Mouse (Mus musculus): Measurements from ENCODE around the gene Sirt3.

The Sirt3 gene

DNA sequence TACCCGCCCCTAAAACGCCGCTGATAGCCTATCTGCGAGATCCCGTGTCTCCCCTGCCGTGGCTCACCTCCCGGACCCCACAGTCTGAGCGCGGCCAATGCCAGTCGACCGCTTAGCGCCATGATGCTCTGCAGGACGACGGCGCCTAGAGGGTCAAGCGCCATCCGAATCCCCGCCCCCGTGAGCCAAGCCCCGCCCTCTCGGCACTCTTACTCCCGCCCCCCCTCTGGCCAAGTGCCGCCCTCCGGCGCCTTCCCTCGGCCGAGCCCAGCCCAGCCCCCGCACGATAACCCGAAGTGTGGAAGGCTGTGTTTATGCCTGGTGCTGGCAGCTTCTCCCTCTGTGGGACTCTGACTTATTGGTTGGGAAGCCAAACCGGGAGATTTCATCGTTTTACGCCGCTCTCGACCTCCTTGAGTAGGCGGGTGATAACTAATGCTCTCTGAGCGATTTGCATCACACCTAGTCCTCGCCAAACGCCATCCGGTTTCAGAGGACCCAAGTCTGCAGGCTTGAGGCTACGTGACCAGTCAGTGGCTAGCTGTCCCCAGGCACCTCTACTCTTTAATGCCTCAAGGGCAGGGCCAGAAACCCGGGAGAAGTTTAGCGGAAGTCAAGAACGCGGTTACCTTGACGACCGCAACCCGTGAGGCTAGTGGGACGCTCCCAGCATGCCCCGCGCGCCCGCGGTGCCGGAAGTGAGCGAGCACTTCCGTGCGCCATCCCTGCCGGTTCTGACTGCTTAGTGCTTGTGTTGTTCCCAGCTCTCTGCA, at the start of gene Sirt3, which contains the start of gene Psmd13:
TSS of gene Sirt3 (minus strand) at position 614 of the 773 bp plus-strand sequence.
TSS of gene Psmd13 (plus strand) at position 273 of the 773 bp plus-strand sequence.
- peak; percentile 94 for DNase-seq

- DNase-seq = no peak
These were observed 45.1 kb upstream of the Sirt3 start for GRCm38 (mm10) chr7:140927181-140927580.

- DNase-seq = no peak
These were observed 41.1 kb upstream of the Sirt3 start for GRCm38 (mm10) chr7:140923070-140923775.

DNA sequence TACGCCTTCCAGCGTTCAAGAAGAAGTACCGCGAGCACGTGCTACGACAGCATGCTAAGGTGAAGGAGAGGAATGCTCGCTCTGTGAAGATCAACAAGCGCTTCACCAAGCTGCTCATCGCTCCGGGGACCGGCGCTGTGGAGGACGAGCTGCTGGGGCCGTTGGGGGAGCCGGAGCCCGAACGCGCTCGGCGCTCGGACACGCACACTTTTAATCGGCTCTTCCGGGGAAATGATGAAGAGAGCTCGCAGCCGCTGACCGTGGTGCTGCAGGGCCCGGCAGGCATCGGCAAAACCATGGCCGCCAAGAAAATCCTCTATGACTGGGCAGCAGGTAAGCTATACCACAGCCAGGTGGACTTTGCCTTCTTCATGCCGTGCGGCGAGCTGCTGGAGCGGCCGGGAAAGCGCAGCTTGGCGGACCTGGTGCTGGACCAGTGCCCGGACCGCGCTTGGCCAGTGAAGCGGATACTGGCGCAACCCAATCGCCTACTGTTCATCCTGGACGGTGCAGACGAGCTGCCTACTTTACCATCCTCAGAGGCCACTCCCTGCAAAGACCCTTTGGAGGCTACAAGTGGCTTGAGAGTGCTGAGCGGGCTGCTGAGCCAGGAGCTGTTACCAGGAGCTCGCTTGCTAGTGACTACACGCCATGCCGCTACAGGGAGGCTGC, 40.4 kb upstream of the Sirt3 start:
- DNase-seq = peak; percentile 47

- no peak for DNase-seq
These were observed 39.3 kb upstream of the Sirt3 start for GRCm38 (mm10) chr7:140921225-140921975.

GRCm38 (mm10) chr7:140920418-140921029, 38.4 kb upstream of the Sirt3 start, which contains the start of gene Nlrp6:
Gene Nlrp6, plus strand, starts transcription at chr7:140920902.
- no peak for DNase-seq

- DNase-seq = no peak
These were observed 37.8 kb upstream of the Sirt3 start for GRCm38 (mm10) chr7:140919911-140920310.

- no peak for DNase-seq
These were observed 32.1 kb upstream of the Sirt3 start for GRCm38 (mm10) chr7:140914031-140914690.

DNA sequence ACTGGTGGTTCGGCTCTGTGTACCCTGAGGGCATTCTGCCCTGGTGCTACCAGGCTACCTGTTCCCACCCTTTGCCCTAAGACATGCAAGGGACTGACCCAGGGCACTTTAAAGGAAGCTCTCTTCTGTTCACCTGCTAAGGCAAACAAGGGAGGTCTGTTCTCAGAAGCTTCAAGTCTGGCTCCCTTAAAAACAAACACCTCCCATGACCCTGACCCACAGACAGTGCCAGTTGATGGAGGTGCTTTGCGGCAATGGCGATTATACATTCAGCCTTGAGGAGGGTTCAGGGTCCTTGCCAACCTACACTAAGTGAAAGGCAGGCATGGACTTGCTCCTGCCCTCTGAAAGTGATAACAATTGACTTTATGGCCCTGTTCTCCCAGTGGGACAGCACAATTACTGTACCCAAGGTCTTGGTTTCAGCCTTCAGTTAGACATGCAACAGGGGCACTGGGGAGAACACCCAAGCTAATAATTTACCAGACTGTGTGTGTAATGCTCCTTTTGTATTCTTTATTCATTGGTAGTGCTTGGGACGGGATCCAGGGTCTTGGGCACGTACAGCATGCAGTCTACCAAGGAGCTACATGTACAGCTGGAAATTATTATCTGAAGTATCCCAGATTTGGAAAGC, 30.9 kb upstream of the Sirt3 start:
- no peak for DNase-seq

GRCm38 (mm10) chr7:140912293-140912692, 30.2 kb upstream of the Sirt3 start:
- no peak for DNase-seq

DNA sequence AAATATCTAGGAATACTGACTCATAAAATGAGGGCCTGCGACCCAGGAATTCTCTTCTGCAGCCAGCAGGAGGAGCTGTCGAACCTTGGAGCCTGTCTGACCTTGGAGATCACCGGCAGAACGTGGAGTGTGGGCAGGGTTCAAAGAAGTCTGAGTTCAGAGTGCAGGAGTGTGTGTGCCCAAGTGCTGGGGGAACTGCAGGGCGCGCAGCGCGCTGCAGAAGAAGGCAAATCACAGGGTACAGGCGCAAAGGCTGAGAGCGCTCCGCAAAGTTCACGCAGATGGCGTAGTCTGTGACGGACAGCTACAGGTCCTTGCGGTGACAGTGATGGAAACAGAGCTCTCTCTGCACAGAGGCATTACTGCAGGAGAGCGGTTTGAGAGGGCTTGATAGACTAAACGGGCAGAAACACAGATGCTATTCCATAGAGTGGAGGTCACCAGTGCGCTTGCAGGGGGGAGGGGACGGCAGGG, 26.6 kb upstream of the Sirt3 start:
- DNase-seq = peak; percentile 48

- DNase-seq = no peak
These were observed 26.1 kb upstream of the Sirt3 start for GRCm38 (mm10) chr7:140908181-140908580.

- no peak for DNase-seq
These were observed 25.6 kb upstream of the Sirt3 start for GRCm38 (mm10) chr7:140907697-140908096.

- no peak for DNase-seq
These were observed 25.0 kb upstream of the Sirt3 start for GRCm38 (mm10) chr7:140907131-140907530.

DNA sequence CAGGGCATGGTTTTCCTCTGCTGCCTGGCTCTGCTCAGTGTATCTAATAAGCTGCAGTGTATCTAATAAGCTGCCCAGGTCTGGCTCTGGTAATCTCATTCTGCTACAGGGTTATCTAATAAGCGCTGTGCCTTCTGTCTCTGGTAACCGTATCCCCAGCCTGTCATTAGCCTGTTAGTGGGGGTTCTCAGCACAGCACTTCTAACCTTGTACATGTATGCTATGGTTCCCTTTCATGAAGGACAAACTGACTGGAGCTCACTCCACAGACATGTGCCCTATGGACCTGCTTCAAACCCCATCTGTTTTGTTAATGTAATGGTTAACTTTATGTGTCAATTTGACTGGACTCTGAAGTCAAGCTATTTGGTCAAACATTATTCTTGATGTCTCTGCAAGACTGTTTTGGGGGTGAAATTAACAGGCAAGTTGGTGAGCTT, 23.6 kb upstream of the Sirt3 start:
- no peak for DNase-seq

GRCm38 (mm10) chr7:140903212-140903611, 21.1 kb upstream of the Sirt3 start:
- DNase-seq = peak; percentile 60

DNA sequence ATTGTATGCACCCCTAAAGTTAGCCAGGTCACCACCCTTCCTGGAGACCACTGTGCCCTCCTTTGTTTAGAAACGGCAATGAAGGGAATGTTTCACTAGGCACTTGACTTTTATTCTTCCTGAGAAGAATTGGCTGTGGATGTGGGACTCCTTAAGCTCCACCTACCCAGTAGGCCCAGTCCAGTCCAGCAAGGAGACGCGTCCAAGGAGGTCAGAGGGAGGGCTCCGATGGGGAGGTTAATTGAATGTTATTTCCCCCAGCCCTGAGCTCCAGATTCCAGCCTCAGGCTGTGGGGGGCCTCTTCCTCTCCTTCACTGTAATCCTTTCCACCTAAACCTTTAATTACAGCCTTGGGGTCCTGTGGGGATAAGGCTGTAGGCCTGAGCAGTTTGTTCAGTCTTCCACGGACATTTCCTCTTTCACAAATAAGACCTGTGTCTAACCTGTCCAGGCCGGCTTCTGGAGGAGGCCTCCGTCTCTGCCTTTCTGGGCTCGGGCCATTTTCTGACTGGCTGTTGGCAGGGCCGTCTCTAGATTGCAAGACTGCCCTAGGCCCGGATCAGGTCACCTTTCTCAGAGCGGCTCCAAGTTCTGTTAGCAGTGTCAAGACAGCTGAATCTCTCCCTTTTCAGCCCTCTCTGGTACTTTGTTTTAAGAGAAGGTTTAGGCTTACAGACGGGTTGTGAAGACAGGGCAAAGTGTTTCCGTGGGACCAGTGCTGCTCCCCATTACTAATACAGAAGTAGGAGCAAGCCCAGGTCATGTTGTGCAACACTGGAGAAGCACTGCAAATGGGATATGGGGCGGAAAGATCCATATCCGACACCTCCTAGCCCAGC, 20.1 kb upstream of the Sirt3 start:
- no peak for DNase-seq

DNA sequence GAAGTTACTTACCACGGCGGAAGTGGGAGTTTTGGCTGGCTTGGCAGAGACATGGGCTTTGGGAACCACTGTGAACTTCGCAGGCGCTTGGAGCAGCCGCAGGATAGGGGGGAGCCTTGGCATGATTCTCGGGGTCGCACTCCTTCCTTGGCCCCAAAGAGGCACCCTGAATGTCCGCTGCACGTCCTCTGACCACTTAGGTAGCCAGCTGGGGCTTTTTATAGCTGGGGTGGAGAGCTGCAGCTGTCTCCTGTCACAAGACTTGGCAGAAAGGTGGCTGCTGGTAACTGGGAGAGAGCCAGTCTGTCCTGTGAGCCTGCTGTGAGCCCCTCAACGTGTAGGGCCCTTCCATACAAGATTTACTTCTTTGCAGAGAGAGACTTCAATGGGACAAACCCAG, 18.1 kb upstream of the Sirt3 start, which contains the start of gene Cox8b:
TSS of gene Cox8b (minus strand) at position 227 of the 400 bp plus-strand sequence.
- no peak for DNase-seq

GRCm38 (mm10) chr7:140899121-140899520, 17.0 kb upstream of the Sirt3 start:
- DNase-seq = no peak

DNA sequence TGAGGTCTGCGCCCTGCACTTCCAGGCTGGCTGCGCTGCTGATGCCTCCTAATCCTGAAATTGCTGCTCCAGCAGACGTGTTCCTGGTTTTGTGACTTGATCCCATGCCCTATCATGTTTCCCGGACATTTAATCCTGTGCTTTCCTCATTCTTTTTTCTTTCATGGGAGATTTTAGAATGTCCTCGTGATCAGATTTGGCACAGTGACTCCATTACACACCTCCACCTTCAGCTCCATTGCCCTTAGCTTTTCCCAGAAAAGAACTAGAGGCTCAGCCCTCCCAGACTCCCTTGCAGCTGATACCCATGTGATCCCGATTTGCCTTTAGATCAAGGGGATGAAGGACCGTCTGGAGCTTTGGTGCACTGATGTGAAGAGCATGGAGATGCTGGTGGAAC, 15.8 kb upstream of the Sirt3 start:
- DNase-seq = no peak

All from right cerebral cortex, postnatal 25 days (tissue).